Mouse (Mus musculus) heart, adult 8-10 months (tissue): Measurements from ENCODE around the gene Lmbrd2. TPM values are rescaled to one million over a fixed set of nuclear protein-coding genes. Genes with fewer than 3 reads are reported as not detected.
A peak's percentile ranks its signal among the peaks of the same experiment; 100 is the strongest.

ENCODE experiments used
- DNase-seq: peaks from one replicate; pipeline ENCODE4 v3.0.0; 2022; ENCODE audit warnings: low spot score
- total RNA-seq, 4 experiments: library from RNA; stranded (reverse); gene quantifications; 2 replicates each; pipeline ENCODE4 v1.2.4; 2022

Lmbrd2 gene
- total RNA-seq, result 10 to 100 TPM; 12.8 to 14.6 (median 13.6) TPM

DNA sequence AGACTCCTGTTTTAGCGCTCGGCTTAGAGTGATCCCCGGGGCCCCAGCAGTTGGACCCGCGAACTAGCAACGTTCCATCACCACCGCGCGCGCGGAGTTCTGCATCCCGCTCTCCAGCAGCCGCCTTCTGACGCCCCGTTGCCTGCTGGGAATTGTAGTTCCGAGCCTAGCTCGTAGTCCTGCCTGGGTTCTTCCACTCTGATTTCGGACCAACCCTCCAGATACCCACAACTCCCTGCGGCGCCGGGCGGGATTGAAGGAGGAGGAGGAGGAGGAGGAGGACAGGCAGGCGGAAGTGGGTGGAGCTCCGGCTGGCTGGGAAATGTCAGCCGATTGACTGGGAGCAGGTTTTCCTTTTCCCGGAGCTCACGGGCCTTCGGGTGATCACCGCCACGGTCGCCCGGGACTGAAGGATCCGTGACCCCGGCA is at the start of gene Lmbrd2:
Gene Lmbrd2, plus strand, starts transcription at position 299 of the 429 bp plus-strand sequence.
- peak; percentile 98 for DNase-seq

DNA sequence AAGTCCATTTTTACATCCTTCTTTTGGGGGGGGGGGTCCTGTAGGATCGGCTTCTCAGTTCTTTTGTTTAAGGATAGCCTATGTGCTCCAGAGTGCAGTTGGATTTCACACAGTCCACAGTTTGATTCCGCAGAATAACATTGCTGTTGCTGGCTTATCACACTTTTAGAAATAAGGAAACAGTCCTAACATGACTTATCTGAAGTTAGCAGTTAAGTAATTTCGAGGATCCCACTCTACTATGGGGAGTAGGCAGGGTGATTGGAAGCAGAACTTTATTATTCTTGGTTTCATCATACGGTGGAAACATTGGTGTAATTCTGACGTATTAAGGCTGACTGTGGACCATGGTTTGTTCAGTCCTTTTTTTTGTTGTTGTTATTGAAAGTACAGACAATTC is 49.7 kb upstream of the Lmbrd2 start:
- no peak for DNase-seq

DNA sequence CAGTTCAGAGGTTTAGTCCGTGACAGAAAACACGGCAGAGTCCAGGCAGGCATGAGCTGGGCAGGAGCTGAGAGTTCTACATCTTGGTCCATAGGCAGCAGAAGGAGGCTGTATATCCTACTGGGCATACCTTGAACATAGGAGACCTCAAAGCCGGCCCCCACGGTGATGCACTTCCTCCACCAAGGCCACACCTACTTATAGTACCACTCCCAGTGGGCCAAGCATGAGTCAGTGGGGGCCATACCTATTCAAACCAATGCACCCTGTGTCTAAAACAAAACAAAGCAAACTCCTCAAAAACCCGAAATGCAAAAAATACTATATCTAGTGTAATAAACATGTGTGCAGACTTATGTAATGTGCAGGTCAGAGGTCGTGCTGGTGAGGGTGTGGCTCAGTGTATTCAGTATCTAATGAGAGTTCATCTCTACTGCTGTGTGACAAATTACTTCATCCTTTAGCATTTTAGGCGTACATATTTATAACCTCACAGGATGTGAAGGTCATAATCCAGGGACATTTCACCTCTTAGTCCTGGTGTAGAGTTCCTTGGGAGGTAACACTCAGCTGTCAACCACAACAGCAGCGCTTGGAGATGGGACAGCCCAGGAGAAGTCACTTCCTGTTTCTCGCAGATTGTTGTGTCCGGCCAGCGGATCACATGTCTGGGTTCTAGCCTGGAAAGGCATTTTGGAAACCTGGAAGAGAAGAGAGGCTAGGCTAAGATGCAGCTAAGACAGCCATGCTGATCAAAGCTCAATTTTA is 46.6 kb upstream of the Lmbrd2 start:
- DNase-seq, result no peak

DNA sequence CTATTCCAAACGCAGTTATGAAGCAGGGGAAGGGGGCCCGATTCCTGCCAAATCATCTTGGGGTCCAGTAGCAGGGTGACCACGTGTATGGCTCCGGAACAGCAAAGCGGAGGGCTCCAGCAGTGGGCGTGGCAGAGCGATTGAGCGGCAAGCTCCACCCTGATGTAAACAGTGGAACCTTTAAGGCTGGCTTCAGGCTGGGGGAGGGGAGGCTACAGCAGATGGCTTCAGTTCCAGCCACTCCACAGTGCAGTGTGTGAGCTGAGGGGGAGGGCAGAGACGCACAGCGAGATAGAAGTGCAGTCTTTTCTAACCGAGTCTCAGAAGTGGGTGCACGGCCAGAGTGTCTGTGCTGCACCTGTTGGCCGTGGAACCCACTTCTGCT is 46.0 kb upstream of the Lmbrd2 start:
- DNase-seq, result no peak

DNA sequence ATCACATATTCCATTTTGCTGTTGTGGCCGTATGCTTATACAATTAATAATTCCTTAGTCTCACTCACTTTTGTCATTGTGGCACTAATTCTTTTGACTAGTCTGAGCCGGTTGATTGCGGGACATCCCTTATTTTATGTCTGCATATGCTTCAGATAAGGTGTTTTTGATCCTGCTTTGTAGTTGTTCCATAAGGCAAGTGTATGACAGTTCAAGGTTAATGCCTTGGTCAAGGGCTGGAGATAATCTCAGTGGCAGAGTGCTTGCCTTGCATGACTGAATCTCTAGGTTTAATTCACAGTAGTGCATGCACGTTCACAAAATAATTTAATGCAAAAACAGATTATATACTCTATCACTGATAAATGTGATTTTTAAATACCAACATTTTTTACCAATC is 43.5 kb upstream of the Lmbrd2 start:
- DNase-seq, result no peak

DNA sequence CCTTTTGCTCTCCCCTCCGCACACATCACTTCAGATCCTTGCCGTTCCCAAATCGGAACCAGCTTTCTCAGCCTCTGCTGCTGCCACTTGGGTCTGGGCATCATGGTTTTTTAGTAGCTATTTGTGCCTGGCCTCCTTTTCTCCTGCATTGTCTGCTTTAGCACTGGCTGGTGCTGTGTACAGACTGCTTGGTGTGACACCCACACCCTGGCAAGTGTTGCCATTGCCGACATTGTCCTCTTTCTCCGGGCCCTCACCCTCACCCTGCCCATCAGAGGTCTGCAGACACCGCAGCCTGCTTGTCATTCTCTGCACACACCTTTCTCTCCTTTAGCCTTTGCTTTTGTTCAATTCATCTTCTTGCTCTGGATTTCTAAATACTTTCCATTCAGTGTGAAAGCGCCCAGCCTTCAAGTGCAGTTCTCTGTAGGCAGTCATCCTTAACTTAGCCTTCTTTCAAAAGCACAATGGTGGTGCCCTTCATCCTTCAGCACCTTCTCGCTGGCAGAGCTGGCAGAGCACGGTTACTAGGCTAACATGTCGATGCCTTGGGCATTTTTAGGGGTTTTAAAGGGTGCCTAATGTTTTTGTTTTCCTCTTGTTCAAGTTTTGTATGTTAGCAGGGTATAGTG is 39.8 kb upstream of the Lmbrd2 start:
- no peak for DNase-seq

DNA sequence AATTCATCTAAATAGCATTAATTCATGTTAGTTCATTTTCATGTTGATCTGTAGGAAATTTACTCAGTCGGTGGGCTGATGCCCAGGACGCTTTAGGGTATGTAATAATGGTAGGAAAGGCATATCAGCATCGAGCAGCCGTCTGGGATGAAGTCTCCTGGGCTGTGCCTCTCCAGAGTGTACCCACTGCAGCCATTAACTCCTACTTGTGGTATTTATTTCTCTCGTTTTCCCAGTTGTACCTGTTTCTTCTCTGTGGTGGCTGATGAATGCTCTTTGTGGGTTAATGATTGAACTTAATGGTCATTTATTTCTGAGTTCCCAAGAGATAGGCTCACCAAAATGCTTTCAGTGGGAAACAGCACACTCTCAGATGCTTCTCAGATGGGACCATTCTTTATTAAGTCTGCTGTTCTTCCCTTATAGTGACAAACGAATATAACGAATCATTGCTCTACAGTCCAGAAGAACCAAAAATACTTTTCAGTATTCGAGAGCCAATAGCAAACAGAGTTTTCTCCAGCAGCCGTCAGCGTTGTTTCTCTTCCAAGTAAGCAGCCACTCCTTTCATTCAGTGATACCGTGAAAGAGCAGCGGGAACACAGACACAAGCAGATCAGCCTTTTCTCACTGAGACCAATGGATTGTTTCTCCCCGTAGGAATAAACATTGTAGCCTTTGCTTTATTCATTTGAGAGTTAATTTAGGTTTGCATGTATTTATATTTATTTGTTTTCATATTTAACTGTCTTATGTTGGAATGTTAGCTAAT is 33.9 kb upstream of the Lmbrd2 start:
- no peak for DNase-seq

DNA sequence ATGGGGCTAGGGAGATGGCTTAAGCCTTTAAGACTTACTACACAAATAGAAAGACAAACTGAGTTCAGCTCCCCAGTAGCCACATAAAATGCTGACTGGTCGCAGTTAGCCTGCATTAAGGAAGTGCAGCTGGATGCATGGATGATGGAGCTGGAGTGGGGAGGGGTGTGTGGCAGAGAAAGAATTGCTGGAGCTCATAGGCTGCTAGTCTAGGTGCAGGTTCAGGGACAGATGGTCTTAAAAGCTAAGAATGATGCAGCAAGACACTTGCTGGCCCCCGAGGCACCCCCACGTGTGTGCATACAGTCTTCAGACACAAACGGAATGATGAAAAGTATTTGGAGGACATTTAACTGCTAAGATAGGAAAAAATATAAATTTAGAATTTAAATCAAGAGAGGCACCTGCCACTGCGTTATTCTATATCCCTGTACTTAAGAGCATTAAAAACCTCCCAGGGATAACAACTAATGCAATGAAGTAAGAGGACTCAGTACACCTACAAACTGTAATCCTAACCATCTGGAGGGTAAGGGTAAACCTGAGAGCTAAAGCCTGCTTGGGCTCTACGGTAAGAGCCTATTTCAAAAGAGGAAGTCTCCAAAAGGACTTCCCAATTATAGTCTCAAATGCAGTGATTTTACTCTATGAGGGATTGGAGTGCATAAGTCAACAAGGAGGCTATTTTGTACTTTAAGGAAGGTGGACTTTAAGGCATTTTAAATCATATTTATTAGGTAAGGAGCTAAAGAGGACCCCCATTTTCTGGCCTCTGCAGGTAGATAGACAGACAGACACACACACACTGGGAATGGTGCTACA is 29.6 kb upstream of the Lmbrd2 start:
- no peak for DNase-seq

DNA sequence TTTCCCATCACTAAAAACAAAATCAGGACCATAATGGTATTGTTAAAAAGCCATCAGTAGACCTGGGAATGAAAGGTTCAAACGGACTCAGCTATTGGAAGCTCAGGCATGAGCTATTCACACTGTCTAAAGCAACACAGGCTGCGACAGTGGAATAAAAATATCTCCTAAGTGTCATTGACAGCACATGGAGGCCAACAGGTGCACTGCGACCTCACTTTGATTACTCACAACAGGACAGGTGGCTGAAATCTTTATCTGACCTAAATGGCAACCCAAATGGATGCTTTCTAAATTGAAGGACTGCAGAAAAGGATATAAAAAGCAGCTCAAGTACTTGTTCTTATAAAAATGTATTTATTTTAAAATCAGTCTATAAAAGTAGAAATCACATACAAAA is 28.7 kb upstream of the Lmbrd2 start:
- no peak for DNase-seq

DNA sequence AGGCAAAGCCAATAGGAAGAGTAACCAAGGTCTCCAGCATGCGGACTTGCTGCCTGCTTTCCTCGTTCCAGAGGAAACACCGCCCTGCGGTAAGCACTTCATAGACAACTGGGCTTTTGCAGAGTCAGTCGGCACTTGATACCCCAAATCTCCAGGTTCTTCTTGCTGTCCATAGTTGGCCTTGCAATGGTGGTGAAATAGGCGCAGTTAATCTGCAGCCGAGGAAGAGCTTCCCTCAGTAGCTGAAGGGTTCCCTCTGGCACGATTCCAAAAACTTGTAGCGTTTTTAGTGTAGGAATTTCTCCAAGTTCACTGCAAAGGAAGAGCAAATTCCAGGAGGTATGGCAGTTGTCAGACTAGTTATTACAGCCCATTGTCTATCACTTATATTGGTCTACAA is 26.8 kb upstream of the Lmbrd2 start:
- DNase-seq, result no peak

DNA sequence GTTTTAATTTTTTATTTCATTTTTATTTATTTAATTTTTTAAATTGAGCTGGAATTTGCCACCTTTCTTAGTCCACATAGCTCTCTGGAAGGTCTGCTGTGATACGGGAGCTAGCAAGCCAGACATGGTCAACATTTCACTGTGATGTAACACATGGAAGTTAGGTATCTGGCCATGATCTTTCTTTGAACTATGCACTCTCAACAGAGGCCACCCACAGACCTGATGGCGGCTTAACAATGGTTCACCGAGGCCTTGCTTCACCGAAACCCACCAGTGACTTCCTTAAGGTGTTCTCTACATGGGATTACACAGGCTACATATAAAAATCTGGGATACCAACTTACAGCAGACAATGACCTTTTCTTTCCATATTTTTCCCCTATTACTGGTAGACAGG is 26.2 kb upstream of the Lmbrd2 start:
- no peak for DNase-seq

DNA sequence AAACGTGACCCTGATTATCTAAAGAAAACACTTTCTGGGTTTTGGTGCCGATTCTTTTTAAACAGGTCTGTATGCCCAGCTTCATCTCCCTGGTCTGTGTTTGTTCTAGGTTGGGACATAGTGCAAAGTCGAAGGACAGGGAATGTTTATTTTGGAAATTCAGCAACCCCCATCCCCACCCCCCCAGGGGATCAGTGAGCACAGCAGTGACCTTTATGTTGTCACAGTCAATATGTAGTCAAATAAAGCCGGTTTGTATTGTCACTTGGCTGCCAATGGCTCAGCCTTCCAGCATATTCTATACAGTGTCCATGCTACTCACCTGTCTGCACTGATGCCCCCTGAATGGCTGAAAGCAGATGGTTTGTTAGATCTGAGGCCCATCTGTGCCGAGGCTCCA is 25.8 kb upstream of the Lmbrd2 start:
- DNase-seq, result no peak

DNA sequence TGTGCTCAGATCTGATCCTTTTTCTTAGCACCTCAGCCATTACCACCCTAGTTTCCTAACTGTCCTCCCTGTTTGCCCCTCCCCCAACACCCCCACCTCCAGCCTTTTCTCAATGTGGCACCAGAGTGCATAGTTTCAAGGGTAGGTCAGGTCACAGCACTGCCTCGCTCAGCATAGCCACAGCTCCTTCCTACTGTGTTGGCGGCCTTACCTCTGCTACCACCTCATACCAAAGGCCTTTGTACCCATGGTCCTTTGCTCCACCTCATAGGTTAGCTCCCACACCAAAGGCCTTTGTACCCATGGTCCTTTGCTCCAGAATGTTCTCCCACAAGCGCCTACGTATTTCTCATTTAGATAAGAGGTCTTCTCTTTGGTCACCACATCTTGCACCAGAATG is 21.5 kb upstream of the Lmbrd2 start:
- no peak for DNase-seq

DNA sequence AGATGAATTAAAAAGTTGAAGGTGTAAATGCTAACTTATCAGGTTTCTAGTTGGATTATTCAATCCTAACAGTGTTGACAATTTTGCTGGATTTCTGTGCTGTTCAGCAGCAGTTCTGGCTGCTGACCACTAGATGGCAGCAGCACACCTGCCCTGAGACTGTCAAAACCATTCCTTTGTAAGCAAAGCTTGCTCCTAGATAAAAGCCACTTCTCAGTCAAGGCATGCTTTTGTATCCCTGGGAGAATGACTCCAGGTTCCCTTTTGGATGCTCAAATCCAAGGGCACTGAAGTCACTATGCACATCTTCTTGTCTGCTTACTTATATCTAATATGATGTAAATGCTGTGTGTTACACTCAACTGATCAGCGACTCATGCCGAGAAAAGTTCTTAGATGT is 20.3 kb upstream of the Lmbrd2 start:
- DNase-seq, result peak; percentile 29

DNA sequence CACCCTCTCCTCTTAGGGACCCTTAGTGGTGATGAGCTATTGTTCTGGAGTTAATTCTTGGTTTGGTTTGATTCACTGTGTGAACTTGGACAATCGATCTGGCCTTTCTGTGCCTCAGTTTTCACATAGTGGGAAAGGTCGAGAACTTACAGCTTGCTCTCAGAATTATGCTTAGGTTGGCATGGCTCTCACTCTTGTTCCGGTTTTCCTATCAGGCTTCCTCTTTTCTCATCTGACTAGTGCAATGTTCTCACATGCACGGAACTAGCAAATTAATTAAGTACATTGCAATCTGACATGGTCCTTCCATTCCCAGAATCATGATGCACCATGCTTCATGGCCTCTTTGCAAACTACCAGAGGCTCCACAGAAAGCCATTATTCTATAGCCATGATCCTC is 17.4 kb upstream of the Lmbrd2 start:
- DNase-seq, result peak; percentile 23

DNA sequence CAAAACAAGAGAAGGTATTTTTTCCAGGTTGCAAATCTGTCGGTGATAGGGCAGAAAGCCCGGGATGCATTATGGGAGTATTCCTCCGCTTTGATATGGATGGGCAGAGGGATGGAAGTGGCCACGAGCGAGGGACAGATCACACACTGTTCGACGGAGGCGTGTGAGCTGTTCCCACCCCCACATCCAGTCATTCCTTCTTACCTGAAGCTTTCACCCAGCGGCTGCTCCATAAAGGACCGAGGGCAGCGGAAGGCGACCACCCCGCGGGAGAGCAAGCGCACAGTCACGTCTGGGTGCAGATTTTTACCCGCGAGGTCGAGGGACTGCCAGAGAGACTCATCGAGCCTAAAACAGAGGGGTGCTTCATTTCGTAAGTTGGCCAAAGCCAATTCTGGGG is 15.5 kb upstream of the Lmbrd2 start:
- no peak for DNase-seq

DNA sequence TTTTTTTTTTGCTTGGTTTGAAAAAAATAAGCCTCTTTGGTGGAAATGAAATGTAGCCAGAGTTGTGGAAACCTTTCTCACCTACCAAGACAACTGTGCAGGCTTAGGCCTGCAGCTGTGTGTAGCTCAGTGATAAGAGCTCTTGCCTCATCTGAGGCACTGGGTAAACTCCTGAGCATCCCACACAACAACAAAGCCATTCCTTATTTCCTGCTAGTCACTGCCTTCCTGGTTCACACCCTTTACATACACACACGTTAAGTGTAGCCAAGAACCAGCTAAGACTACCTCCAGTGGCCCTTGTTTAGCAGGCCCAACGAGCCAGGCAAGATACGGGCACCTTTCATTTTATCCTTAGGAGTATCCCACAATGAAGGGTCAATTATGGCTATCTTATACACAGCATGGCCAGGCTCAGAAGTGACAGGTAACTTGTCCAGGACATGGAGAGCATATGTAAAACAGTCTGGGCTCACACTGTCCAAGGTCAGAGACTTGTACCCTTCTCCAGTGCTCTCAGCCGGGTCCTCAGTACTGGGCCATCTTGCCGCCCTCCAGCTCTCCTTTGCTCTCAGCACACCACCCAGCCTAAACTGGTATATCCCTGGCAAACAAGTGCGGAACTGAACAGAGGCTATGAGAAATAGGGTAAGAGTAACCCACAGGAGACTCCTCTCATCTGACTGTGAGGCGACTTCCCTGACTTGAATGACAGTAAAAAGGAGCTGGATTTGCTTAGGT is 13.1 kb upstream of the Lmbrd2 start:
- no peak for DNase-seq

DNA sequence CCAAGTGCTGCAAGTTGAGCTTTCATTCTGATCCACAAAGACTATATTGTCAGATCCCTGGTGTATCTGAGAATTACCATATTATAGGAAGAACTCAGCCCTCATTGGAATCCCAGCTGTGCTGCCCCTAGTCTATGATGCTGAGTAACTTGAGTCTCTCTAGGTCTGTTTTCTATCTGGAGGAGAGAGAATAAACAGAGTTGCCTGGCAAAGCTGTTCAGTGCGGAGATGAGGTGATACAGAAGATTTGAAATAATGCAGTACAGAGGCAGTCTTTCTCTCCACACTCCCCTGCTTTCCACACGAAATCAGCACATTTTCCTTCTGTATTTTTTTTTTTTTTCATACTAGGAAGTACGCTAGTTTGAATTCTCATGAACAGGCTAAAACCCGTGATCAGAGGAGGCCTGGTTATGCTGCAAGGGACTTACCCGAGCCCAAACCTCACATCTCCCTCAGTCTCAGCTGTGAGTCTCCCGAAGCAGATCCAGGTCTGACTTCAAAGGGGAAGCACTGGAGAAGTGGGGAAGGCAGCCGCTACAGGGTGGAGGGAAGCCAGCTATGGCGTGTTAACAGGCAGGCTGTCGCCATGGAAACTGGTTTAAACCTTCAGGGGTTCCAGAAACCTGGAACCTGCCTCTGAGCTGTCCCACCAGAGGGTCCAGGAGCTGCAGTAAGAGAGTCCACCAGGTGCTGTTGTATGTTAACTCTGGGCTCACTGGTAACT is 9.4 kb upstream of the Lmbrd2 start:
- DNase-seq, result peak; percentile 13

DNA sequence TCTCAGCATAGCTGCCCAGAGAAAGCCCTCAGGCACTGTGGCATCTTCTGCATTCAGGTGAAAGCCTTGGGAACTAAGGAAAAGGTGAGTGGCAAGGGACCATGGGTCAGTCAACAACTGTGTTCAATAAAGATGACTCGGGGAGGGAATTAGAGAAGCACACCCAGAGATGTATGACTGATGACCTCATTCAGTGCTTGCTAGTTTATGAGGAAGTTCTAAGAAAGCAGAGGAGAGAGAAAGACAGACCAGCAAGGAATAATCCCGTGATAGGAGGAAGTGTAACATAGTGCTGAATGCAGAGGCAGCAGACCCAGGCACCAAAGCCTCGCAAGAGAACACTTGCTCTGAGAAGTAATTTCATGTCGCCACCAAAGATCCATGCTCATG is 8.9 kb upstream of the Lmbrd2 start:
- peak; percentile 6 for DNase-seq

DNA sequence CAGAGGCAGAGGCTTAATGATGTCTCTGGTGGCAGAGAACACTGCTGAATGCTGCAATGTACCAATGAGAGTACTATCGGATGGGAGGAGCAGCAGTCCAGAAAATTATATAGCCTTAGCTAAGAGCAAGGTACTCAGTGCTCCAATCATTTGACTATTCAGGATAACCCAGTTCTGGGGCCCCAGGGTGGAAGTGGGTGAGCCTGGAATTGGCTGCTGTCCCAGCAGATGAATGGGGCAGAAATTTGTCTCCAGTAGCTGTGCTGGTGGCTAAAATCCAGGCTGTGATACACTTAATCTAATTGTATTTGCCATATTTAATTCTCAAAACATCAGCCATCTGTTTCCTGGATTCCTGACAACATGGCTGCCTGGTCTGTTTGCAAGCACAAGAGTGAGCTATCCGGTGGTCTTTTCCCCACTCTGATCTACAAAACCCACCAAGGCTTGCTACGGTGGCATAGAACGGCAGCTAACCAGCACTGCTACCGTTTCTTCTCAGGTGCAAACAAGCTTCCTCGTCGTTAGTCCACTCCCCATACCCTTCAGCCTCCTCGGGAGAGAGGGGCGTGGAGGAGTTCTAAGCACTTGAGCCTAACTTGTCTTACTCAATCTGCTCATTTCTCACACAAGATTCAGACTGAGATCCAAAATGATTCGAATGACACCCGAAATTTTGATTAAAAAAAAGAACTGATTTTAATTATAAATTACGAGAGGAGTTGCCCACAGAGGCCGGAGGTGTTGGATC is 7.5 kb upstream of the Lmbrd2 start:
- peak; percentile 7 for DNase-seq
